Mouse (Mus musculus) adipocyte (in vitro differentiated cells): ENCODE results near the gene Slc1a3.

Source experiments
- DNase-seq: peaks from one replicate; pipeline ENCODE4 v3.0.0-alpha.2; 2016; ENCODE audit warnings: low spot score

Gene Slc1a3

DNA sequence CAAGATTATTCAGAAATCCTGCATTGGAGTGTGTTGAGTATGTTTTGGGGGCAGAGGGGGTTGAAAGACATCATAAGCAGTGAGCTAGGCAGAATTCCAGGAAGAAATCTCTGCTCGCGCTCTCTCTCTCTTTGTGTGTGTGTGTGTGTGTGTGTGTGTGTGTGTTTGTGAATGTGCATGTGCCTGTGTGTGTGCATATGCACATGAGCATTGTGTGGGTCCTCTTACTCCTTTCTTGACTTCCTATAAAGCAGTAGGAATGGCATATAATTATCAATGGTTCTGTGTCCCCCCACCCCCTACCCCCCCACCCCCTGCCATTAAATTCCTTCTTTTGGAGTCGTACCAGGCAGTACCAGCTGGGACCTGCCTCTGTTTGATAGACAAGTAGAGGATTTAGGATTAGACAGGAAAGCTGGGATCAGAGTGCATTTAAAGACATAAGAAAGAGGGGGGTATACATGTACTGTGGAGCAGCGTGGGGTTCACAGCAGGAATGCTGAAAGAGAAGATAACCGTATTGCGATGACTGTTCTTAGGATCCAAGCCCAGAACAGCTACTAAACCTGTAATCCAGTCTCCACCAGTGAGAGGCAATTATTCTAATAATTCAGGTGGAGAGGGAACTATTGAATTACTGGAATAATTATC lies 104.9 kb downstream of the Slc1a3 start:
- no peak for DNase-seq

- DNase-seq, result no peak
Observed at GRCm38 (mm10) chr15:8602362-8602761, 108.2 kb downstream of the Slc1a3 start.

DNA sequence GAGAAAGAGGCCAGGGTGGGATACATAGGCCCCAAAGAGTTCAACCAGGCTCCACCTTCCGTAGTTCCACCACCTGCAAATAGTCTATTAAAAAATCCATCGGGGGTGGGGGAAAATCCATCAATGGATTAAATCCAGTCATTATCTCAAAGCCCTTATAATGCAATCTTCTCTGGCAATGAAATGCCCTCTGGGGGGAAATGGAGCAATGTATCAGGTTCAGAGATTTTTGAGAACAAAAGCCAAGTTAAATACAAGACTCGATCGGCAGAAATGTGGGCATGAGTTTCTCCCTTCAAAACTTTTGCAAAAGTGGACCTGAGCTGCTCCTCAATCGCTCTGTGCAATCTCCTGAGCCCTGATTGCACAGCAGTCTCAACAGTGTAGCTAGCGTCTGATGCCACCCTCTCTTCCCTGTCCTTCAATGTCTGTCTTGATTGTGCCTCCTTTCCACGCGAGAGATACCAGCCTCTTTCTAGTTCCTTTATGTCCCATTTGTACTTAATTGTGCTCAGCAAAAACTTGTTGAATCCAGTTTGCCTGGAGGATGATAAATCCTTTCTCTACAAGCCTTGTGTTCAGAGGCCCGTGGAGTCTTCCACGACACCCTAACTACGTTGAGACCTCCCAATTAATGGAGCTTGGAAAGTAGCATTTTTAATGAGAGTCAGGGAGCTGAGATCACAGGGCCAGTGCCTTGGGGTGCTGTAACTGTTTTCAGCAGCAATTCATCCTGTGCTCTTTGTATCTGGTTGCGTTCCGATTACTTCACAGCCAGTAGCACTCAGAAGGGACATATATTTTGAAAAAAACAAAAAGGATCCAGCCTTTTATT lies 109.0 kb downstream of the Slc1a3 start:
- no peak for DNase-seq

- DNase-seq, result no peak
Observed at GRCm38 (mm10) chr15:8596375-8596900, 114.1 kb downstream of the Slc1a3 start.

GRCm38 (mm10) chr15:8595226-8595625 lies 115.3 kb downstream of the Slc1a3 start:
- no peak for DNase-seq

- peak; percentile 90 for DNase-seq
Observed at GRCm38 (mm10) chr15:8589503-8590116, 121.0 kb downstream of the Slc1a3 start.

- DNase-seq, result no peak
Observed at GRCm38 (mm10) chr15:8588065-8588464, 122.5 kb downstream of the Slc1a3 start.

GRCm38 (mm10) chr15:8586822-8587281 lies 123.7 kb downstream of the Slc1a3 start:
- no peak for DNase-seq
